Mouse (Mus musculus) lung, adult 18-20 months (tissue): ENCODE results near the gene Ccdc78.

ENCODE experiments used
- DNase-seq, 2 experiments: peaks; one replicate each; pipeline ENCODE4 v3.0.0; 2022; ENCODE audit warnings: mixed read lengths in 2 of 2

The Ccdc78 gene

DNA sequence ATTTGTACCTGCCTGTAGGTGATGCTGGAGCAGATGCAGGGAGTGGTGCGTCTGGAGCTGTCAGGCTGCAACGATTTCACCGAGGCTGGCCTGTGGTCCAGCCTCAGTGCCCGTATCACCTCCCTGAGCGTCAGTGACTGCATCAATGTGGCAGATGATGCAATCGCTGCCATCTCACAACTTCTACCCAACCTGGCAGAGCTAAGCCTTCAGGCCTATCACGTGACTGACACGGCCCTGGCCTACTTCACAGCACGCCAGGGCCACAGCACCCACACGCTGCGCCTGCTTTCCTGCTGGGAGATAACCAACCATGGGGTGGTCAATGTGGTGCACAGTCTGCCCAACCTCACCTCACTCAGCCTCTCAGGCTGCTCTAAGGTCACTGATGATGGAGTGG lies 31.3 kb downstream of the Ccdc78 start:
- no peak for DNase-seq

- no peak for DNase-seq
These were observed 32.7 kb downstream of the Ccdc78 start for GRCm38 (mm10) chr17:25818851-25819780.

- peak; percentile 76 to 83 for DNase-seq
These were observed 37.1 kb downstream of the Ccdc78 start, which contains the start of gene Wdr24 for GRCm38 (mm10) chr17:25823452-25823851. Gene Wdr24 (plus strand): TSS chr17:25823627.

DNA sequence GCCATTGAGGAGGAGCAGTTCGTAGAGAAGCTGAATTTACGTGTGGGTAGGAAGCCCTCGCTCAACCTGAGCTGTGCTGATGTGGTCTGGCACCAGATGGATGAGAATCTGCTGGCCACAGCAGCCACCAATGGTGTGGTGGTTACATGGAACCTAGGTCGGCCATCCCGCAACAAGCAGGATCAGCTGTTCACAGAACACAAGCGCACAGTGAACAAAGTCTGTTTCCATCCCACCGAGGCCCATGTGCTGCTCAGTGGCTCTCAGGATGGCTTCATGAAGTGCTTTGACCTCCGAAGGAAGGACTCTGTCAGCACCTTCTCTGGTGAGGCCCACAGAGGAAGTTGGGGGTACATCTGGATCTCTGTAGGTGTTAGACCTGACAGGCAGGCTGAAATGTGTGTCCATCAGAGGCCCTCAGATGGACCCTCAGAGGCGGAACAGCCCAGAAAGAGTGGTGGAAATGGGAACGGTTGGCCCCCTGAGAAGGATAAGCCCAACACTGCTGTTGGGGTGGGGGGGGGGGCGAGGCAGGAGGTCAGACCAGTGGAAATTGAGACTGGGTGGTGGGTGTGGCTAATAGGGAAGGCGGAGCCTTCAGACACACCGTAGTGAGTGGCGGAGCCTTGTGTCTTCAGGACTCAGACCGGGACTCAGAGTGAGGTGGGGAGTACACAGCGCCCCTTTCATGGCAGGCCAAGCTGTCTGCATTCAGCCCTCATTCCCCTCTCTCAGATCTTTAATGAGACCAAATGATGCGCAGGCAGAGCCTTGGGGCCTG lies 38.2 kb downstream of the Ccdc78 start:
- no peak for DNase-seq

- DNase-seq, result no peak
These were observed 38.9 kb downstream of the Ccdc78 start for GRCm38 (mm10) chr17:25825311-25825710.

GRCm38 (mm10) chr17:25825984-25826570 lies 39.7 kb downstream of the Ccdc78 start:
- no peak for DNase-seq

- DNase-seq, result no peak
These were observed 40.6 kb downstream of the Ccdc78 start for GRCm38 (mm10) chr17:25827011-25827410.

- DNase-seq, result no peak
These were observed 41.3 kb downstream of the Ccdc78 start for GRCm38 (mm10) chr17:25827546-25828222.

GRCm38 (mm10) chr17:25828223-25828594 lies 41.8 kb downstream of the Ccdc78 start:
- DNase-seq, result no peak

DNA sequence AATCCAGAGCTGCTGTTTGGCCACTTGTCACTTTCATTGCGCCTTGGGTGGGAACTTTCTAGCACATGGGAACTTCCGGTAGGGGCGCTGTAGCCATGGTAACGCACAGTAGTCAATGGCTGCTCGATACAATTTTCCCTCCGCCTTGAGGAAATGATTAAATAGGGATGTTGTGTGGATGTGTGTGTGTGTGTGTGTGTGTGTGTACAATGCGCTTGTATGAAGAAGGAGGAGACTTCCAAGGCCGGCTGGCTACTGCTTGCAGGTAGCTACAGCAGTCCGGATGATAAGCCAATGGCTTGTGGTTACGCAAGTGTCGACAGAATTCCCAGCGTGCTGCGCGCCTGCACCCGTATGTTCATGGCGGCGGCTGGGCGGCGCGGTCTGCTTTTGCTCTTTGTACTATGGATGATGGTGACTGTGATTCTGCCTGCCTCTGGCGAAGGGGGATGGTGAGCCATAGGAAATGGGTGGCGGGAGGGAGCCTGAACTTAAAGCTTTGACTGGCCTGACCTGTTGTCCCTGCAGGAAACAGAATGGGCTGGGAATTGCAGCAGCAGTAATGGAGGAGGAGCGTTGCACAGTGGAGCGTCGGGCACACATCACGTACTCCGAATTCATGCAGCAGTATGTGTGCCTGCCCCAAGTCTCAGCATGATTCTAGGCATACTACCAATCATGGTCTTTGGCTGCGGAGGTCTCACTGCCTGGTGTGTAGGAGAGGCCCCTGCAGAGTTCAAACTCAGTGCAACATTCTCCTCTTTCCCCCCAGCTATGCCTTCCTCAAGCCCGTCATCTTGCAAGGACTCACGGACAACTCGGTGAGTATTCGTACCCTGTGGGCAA lies 42.6 kb downstream of the Ccdc78 start, which contains the start of gene Jmjd8:
Gene Jmjd8 (plus strand): TSS at position 156 of the 846 bp plus-strand sequence.
- DNase-seq, result peak; percentile 73 to 75

DNA sequence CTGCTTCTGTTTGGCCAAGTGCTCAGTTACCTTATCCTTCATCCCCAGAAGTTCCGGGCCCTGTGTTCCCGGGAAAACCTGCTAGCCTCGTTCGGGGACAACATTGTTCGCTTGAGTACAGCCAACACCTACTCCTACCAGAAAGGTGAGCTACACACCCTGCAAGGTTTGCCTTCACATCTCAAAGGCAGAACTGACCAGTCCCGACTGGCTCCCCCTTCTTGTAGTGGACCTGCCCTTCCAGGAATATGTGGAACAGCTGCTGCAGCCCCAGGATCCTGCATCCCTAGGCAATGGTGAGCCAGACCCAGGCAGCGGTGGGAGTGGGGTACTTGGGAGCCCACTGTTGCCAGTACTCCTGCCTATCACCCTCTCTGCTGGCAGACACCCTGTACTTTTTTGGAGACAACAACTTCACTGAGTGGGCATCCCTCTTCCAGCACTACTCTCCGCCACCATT lies 43.2 kb downstream of the Ccdc78 start:
- no peak for DNase-seq

DNA sequence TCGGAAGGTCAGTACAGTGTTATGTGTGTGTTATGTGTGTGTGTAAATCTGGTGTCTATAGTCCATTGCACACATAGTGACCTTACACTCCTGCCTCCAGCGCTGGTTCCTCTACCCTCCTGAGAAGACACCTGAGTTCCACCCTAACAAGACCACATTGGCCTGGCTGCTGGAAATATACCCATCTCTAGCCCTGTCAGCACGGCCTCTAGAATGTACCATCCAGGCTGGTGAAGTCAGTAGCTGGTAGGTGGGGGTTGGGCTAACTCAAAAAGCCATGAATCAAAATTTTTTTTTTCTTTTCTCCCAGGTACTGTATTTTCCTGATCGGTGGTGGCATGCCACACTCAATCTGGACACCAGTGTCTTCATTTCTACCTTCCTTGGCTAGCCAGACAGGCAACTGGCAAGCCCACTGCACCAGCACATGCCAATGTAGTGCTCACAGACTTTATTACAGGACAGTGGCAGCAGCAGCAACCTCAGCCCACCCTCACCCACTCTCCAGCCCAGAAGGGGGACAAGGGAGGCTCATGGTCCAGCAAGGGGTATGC lies 43.9 kb downstream of the Ccdc78 start:
- DNase-seq, result no peak

DNA sequence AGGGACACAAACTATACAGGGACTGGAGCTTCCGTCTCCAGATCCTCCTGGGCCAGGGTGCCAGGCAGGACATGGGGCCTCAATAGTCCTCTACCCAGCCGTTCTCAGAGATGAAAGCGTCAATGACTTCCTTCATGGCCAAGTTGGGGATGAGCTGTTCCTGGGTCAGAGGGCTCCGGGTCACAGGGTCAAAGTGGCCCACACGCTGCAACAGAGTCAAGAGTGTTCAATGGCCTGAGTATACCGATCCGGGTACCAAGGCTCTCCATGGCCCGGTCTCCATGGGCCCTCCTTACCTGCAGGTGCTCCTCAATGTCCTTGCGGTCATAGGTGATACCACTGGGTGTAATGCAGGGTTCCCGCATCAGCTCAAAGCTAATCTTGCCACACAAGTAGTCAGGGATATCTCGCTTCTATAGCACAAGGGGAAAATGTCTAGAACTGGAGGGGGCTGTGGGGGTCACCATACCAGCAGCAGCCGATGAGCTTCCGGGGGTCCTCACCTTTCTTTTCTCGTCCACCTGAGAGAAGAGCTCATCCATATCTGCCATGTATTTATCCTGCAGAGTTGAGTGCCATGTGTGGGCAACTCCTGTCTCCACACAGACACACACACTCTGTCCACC lies 44.5 kb downstream of the Ccdc78 start:
- DNase-seq, result no peak

GRCm38 (mm10) chr17:25831451-25832281 lies 45.3 kb downstream of the Ccdc78 start:
- DNase-seq, result no peak

DNA sequence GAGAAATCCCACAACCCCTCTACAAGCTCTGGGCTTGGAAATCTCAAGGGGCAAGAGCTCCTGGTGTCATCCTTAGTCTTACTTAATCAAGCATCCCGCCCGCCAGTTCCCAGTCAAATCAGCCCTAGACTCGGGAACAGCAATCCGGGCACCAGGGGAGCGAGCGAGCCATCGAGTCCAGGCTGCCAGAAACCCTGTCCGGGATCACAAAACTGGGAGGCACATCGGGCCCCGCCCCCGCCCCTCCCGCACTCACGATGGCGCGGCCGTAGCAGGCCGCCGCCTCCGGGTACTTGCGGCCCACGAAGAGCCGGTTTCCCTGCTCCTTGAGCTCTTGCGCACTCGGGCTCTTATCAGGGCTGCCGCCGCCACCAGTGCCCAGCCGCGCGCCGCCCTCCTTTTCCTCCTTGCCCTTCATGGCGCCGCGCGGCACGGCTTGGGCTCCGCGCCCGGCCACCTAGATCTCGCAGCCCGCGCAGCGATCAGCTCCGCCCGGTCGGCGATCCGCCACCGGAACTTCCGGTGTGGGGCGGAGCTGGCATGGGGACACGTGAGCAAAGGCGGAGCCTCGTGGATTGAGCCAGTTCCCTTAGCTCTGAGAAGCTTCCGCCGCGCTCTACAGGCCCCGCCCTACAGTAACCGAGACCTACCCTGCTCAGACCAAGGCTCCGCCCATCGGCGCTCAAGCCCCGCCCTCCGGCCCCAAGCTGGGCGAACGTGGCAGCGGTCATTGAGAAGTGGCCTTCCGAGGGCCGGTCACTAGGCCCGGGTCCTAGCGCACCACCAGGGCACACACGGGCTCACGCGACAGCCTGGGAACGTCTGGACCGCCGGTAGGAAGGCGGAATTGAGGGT lies 46.3 kb downstream of the Ccdc78 start:
- peak; percentile 99 to 100 for DNase-seq

GRCm38 (mm10) chr17:25833291-25833663 lies 46.9 kb downstream of the Ccdc78 start, which contains the start of gene Stub1:
Gene Stub1 (minus strand): TSS chr17:25833404.
- peak; percentile 94 to 95 for DNase-seq

- DNase-seq, result peak in 1 of 2 experiments; percentile 53
These were observed 47.7 kb downstream of the Ccdc78 start for GRCm38 (mm10) chr17:25833961-25834594.

DNA sequence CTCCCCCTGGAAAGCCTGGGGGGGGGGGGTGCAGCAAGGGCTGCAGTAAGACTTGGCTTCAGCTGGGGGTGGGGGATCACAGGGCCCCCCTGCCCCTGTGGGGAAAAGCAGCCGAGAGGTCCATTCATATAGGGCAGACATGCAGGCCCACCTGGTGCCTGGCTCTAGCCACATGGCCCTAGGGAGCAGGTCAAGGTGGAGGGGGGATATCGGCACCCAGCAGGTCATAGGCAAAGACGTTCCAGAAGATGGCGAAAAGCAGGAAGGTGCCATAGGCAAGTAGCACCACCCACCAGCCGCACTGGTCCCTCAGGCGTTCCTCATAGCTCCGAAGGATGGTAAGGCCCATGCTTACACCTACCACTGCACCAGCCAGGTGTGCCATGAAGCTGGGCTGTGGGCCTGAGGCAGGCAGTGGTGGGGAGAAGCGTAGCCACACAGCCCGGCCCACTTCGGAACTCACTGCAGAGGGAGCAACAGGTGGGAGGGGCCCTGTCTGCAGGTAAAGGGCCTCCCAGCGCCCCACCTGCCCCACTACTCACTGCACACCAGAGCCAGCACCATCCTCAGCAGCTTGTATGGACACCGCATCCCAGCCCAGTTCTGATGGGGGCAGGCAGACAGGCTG lies 48.3 kb downstream of the Ccdc78 start:
- no peak for DNase-seq
